Mouse (Mus musculus) heart, embryonic 14.5 days (tissue): ENCODE measurements around the gene Lyg1. TPM values are rescaled to one million over a fixed set of nuclear protein-coding genes. Genes with fewer than 3 reads are reported as not detected.
"Not testable (repeated sequence)": the region's sequence is repeated elsewhere in the genome, so short reads cannot be mapped to it uniquely, and the experiment has no call there.

Experiments
- ATAC-seq: fragments of 200-750 bp; cut with Nextera tagmentation; 2 replicates; pipeline ENCODE4 v1.8.0; 2017; ENCODE audit warnings: low read depth, moderate TSS enrichment; ENCODE audit not compliant: insufficient number of reproducible peaks, insufficient read depth, low FRiP score
- H3K27ac ChIP-seq, 2 experiments: fragments of 200-500 bp in 1 of 2; fragments of 300-500 bp in 1 of 2; sonication (generic) in 1 of 2; replicated peaks in 1 of 2; 2 replicates each; pipeline ENCODE4 v1.5.1; 2012 to 2014; ENCODE audit warnings: low read depth in 2 of 2, low read length in 2 of 2, control low read depth in 1 of 2, mild to moderate bottlenecking in 1 of 2, mixed read lengths in 1 of 2; ENCODE audit not compliant: control insufficient read depth in 1 of 2, insufficient read depth in 1 of 2
- H3K27me3 ChIP-seq: fragments of 300-500 bp; sonication (generic); 2 replicates; pipeline ENCODE4 v1.6.1; 2014; ENCODE audit warnings: mild to moderate bottlenecking, low read length, control low read depth; ENCODE audit not compliant: control insufficient read depth, insufficient read depth
- H3K36me3 ChIP-seq: fragments of 300-500 bp; sonication (generic); 2 replicates; pipeline ENCODE4 v1.6.1; 2014; ENCODE audit warnings: mild to moderate bottlenecking, control low read depth, low read length, mixed read lengths; ENCODE audit not compliant: control insufficient read depth, insufficient read depth
- H3K4me1 ChIP-seq, 2 experiments: fragments of 200-500 bp in 1 of 2; fragments of 300-500 bp in 1 of 2; sonication (generic) in 1 of 2; 2 replicates each; pipeline ENCODE4 v1.6.1; 2012 to 2014; ENCODE audit warnings: low read length in 2 of 2, control low read depth in 1 of 2, mixed read lengths in 1 of 2; ENCODE audit not compliant: control insufficient read depth in 2 of 2, insufficient read depth in 2 of 2
- H3K4me2 ChIP-seq: fragments of 300-500 bp; sonication (generic); 2 replicates; pipeline ENCODE4 v1.6.1; 2014; ENCODE audit warnings: mild to moderate bottlenecking, low read length
- H3K4me3 ChIP-seq, 2 experiments: fragments of 200-500 bp in 1 of 2; fragments of 300-500 bp in 1 of 2; sonication (generic) in 1 of 2; 2 replicates each; pipeline ENCODE4 v1.5.1; 2012 to 2014; ENCODE audit warnings: low read length in 2 of 2, mild to moderate bottlenecking in 2 of 2, control low read depth in 1 of 2, low read depth in 1 of 2, moderate library complexity in 1 of 2; ENCODE audit not compliant: control insufficient read depth in 1 of 2, insufficient read depth in 1 of 2
- H3K9ac ChIP-seq: fragments of 300-500 bp; sonication (generic); 2 replicates; pipeline ENCODE4 v1.6.1; 2014; ENCODE audit warnings: mild to moderate bottlenecking, low read length
- H3K9me3 ChIP-seq: fragments of 300-500 bp; sonication (generic); 2 replicates; pipeline ENCODE4 v1.6.1; 2016; ENCODE audit warnings: low read length, control low read depth; ENCODE audit not compliant: control insufficient read depth
- WGBS: fragments of 180-500 bp; shearing (Covaris S2); extraction: QIAGEN DNeasy Blood & Tissue Kit; methylation state at CpG from one replicate; pipeline ENCODE4 v1.1.7; 2014; 5-methylcytosine and 5-hydroxymethylcytosine counted together
- polyA plus RNA-seq: library from polyadenylated mRNA; unstranded; fragments of >200 nt; fragmentation: Nextera tagmentation; extraction: Ambion mirVana; gene quantifications from 2 replicates; pipeline ENCODE4 v1.2.1, GENCODE M21; 2014

Gene Lyg1
- polyA plus RNA-seq, 1 experiment from 2014 or later, result not detected

GRCm38 (mm10) chr1:37976666-37977065 lies 19.1 kb upstream of the Lyg1 start:
- not testable (repeated sequence) for ATAC-seq

GRCm38 (mm10) chr1:37971520-37971919 lies 14.0 kb upstream of the Lyg1 start:
- no peak overlapping the region for H3K4me2 ChIP-seq

More at GRCm38 (mm10) chr1:37976666-37977065, 19.1 kb upstream of the Lyg1 start:
- not testable (repeated sequence) for H3K4me1 ChIP-seq, H3K27me3 ChIP-seq, H3K4me2 ChIP-seq, H3K9me3 ChIP-seq, H3K4me3 ChIP-seq, H3K27ac ChIP-seq, H3K9ac ChIP-seq, H3K36me3 ChIP-seq
- WGBS, result 71% methylated on average over 9 of the region's 9 CpGs

GRCm38 (mm10) chr1:37968746-37969145 lies 11.2 kb upstream of the Lyg1 start:
- no peaks in the 10 kb centered on the region for H3K9me3 ChIP-seq
- H3K27me3 ChIP-seq, result no peaks in the 10 kb centered on the region
- 84% methylated on average over 6 of the region's 6 CpGs for WGBS
- H3K36me3 ChIP-seq, result no peaks in the 10 kb centered on the region
- H3K4me2 ChIP-seq, result no peak overlapping the region
- no peak overlapping the region for H3K27ac ChIP-seq
- no peak overlapping the region for H3K9ac ChIP-seq
- peaks cover 2 to 8% of the 10 kb centered on the region in 2 experiments; a peak in 3 of 4 replicates for H3K4me1 ChIP-seq
- no peak overlapping the region for H3K4me3 ChIP-seq
- no peak for ATAC-seq

More at GRCm38 (mm10) chr1:37971520-37971919, 14.0 kb upstream of the Lyg1 start:
- Histone ChIP-seq H3K4me3 (no peak overlapping the region), H3K36me3 (no peaks in the 10 kb centered on the region), H3K9me3 (no peaks in the 10 kb centered on the region), H3K4me1 (peaks cover 2 to 8% of the 10 kb centered on the region in 2 experiments; a peak in 3 of 4 replicates), H3K27ac (no peak overlapping the region), H3K27me3 (no peaks in the 10 kb centered on the region), H3K9ac (no peak overlapping the region)
- 13% methylated on average over 4 of the region's 4 CpGs for WGBS
- no peak for ATAC-seq

- H3K36me3 ChIP-seq, result no peaks in the 10 kb centered on the region
- no peak overlapping the region for H3K27ac ChIP-seq
- no peaks in the 10 kb centered on the region for H3K9me3 ChIP-seq
- WGBS, result 56% methylated on average over 10 of the region's 10 CpGs
- no peak overlapping the region for H3K4me3 ChIP-seq
- no peaks in the 10 kb centered on the region for H3K4me1 ChIP-seq
- no peak for ATAC-seq
- no peak overlapping the region for H3K9ac ChIP-seq
- H3K27me3 ChIP-seq, result no peaks in the 10 kb centered on the region
- no peak overlapping the region for H3K4me2 ChIP-seq
Observed at GRCm38 (mm10) chr1:37965571-37965970, 8.0 kb upstream of the Lyg1 start.

GRCm38 (mm10) chr1:37959486-37959885 lies 1.9 kb upstream of the Lyg1 start:
- no peaks in the 10 kb centered on the region for H3K9me3 ChIP-seq
- ATAC-seq, result no peak
- H3K27ac ChIP-seq, result no peak overlapping the region
- H3K9ac ChIP-seq, result no peak overlapping the region
- H3K4me1 ChIP-seq, result peaks cover 0 to 6% of the 10 kb centered on the region in 2 experiments; a peak in 1 of 4 replicates
- no peak overlapping the region for H3K4me3 ChIP-seq
- H3K27me3 ChIP-seq, result no peaks in the 10 kb centered on the region
- WGBS, result 73% methylated on average over 5 of the region's 5 CpGs
- H3K36me3 ChIP-seq, result no peaks in the 10 kb centered on the region
- no peak overlapping the region for H3K4me2 ChIP-seq

GRCm38 (mm10) chr1:37958516-37958915 lies 957 bp upstream of the Lyg1 start:
- peaks cover 0 to 6% of the 10 kb centered on the region in 2 experiments; a peak in 1 of 4 replicates for H3K4me1 ChIP-seq
- H3K4me2 ChIP-seq, result no peak overlapping the region
- WGBS, result 58% methylated on average over 2 of the region's 2 CpGs
- H3K9me3 ChIP-seq, result no peaks in the 10 kb centered on the region
- H3K9ac ChIP-seq, result no peak overlapping the region
- H3K27me3 ChIP-seq, result no peaks in the 10 kb centered on the region
- no peaks in the 10 kb centered on the region for H3K36me3 ChIP-seq
- H3K4me3 ChIP-seq, result no peak overlapping the region
- ATAC-seq, result no peak
- no peak overlapping the region for H3K27ac ChIP-seq

- Histone ChIP-seq H3K9ac (no peak overlapping the region), H3K4me2 (no peak overlapping the region), H3K4me1 (peaks cover 0 to 6% of the 10 kb centered on the region in 2 experiments; a peak in 1 of 4 replicates), H3K36me3 (no peaks in the 10 kb centered on the region), H3K4me3 (no peak overlapping the region), H3K27ac (no peak overlapping the region), H3K27me3 (no peaks in the 10 kb centered on the region), H3K9me3 (no peaks in the 10 kb centered on the region)
- ATAC-seq, result no peak
- WGBS, result 31% methylated on average over 3 of the region's 3 CpGs
Observed at GRCm38 (mm10) chr1:37956690-37957431, 698 bp downstream of the Lyg1 start.
